Mouse (Mus musculus) MEL (cell line): ENCODE results near the gene Pls3.

Experiments used
- CTCF ChIP-seq, 3 experiments: IDR thresholded peaks in 2 of 3; conservative IDR thresholded peaks in 1 of 3; 2 replicates each; pipeline ENCODE4 v1.5.1; 2011 to 2012; ENCODE audit warnings: low read length in 3 of 3, low read depth in 2 of 3, mild to moderate bottlenecking in 2 of 3, improper control_type of control experiment in 1 of 3, inconsistent platforms in 1 of 3, mixed read lengths in 1 of 3, moderate library complexity in 1 of 3; ENCODE audit not compliant: control insufficient read depth in 1 of 3, insufficient read depth in 1 of 3, poor library complexity in 1 of 3, severe bottlenecking in 1 of 3
- E2F4 ChIP-seq: IDR thresholded peaks from 2 replicates; pipeline ENCODE4 v1.6.1; 2011; ENCODE audit warnings: low read depth, low read length, improper control_type of control experiment, borderline replicate concordance
- EP300 ChIP-seq, 2 experiments: IDR thresholded peaks; 2 replicates each; pipeline ENCODE4 v1.6.1; 2011; ENCODE audit warnings: improper control_type of control experiment in 2 of 2, low read length in 2 of 2, low read depth in 1 of 2, mild to moderate bottlenecking in 1 of 2
- MAFK ChIP-seq: IDR thresholded peaks from 2 replicates; pipeline ENCODE4 v1.6.1; 2011; ENCODE audit warnings: low read depth, mild to moderate bottlenecking, low read length, improper control_type of control experiment, borderline replicate concordance
- POLR2A ChIP-seq, 2 experiments: IDR thresholded peaks; 2 replicates each; pipeline ENCODE4 v1.6.1; 2011 to 2012; ENCODE audit warnings: low read length in 2 of 2, mild to moderate bottlenecking in 2 of 2, control low read depth in 1 of 2, improper control_type of control experiment in 1 of 2, low read depth in 1 of 2, moderate library complexity in 1 of 2; ENCODE audit not compliant: control insufficient read depth in 1 of 2, insufficient read depth in 1 of 2, poor library complexity in 1 of 2
- USF2 ChIP-seq, 2 experiments: IDR thresholded peaks; 2 replicates each; pipeline ENCODE4 v1.6.1; 2011 to 2012; ENCODE audit warnings: improper control_type of control experiment in 2 of 2, low read length in 2 of 2, borderline replicate concordance in 1 of 2, inconsistent platforms in 1 of 2, low read depth in 1 of 2, mild to moderate bottlenecking in 1 of 2; ENCODE audit not compliant: insufficient read depth in 1 of 2
- ZNF384 ChIP-seq: IDR thresholded peaks from 2 replicates; pipeline ENCODE4 v1.6.1; 2012; ENCODE audit warnings: low read depth, mild to moderate bottlenecking, inconsistent platforms, low read length, improper control_type of control experiment

DNA sequence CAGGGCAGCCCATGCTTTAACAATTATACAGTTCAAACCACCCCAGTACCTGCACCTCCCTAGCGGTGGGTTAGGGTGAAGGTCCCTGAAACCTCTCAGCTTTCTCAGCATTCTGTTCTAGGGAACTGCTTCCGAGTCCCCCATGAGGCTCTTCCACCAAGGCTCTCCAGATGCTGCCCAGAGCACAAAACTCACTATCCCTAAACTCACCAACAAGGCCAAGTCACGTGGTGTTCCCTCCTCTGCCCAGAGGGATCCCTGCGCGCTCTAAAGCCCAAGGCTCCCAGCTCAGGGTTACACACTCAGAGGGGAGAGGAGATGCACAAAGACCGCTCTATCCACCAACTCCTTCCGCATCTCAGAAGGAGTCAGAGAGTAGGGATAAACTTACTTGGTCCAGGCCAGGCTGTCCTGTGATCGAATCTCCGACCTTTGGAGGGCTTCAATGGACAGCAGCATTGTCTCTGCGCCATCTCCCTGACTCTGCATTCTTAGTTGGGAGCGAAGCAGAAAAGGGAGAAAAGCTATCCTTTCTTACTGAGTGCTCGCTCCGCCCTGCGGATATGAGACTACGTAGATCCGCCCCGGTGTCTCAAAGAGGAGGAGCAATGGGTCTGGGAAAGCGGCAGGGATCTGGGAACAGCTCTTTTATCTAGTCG lies 110.7 kb downstream of the Pls3 start:
- peak in 1 of 3 experiments; percentile 4; a peak in 1 of 6 replicates for TF ChIP-seq CTCF (IDR thresholded peaks at IDR 0.05 in 2 of 3, conservative IDR thresholded peaks at IDR 0.05 in 1 of 3; ENCODE audit: control insufficient read depth in 1 of 3, insufficient read depth in 1 of 3, low read depth in 2 of 3, low read length in 3 of 3, poor library complexity in 1 of 3, severe bottlenecking in 1 of 3)
- TF ChIP-seq EP300 (IDR thresholded peaks at IDR 0.05; ENCODE audit: low read depth in 1 of 2, low read length in 2 of 2) = no peak
- TF ChIP-seq USF2 (IDR thresholded peaks at IDR 0.05; ENCODE audit: borderline replicate concordance in 1 of 2, insufficient read depth in 1 of 2, low read depth in 1 of 2, low read length in 2 of 2) = no peak
- peak; percentile 41 to 86; a peak in 2 of 4 replicates for TF ChIP-seq POLR2A (IDR thresholded peaks at IDR 0.05; ENCODE audit: control insufficient read depth in 1 of 2, insufficient read depth in 1 of 2, low read depth in 1 of 2, low read length in 2 of 2, poor library complexity in 1 of 2)
- no peak for TF ChIP-seq ZNF384
- no peak for TF ChIP-seq E2F4
- TF ChIP-seq MAFK = no peak
